Mouse (Mus musculus) CH12.LX (cell line): ENCODE results near the gene Ppara.

Source experiments
- ETS1 ChIP-seq: conservative IDR thresholded peaks from 2 replicates; pipeline ENCODE4 v1.6.1; 2012; ENCODE audit warnings: low read depth, mild to moderate bottlenecking, inconsistent platforms, low read length, improper control_type of control experiment, moderate library complexity
- MAX ChIP-seq: IDR thresholded peaks from 2 replicates; pipeline ENCODE4 v1.6.1; 2011; ENCODE audit warnings: low read length, improper control_type of control experiment
- POLR2A ChIP-seq: IDR thresholded peaks from 2 replicates; pipeline ENCODE4 v1.6.1; 2011; ENCODE audit warnings: low read depth, mild to moderate bottlenecking, improper control_type of control experiment, low read length
- POLR2AphosphoS2 ChIP-seq: IDR thresholded peaks from 2 replicates; pipeline ENCODE4 v1.6.1; 2011; ENCODE audit warnings: low read depth, low read length, improper control_type of control experiment
- ZMIZ1 ChIP-seq: IDR thresholded peaks from 2 replicates; pipeline ENCODE4 v1.6.1; 2012; ENCODE audit warnings: low read depth, mild to moderate bottlenecking, inconsistent platforms, low read length, improper control_type of control experiment

GRCm38 (mm10) chr15:85705013-85705528 is 29.7 kb upstream of the Ppara start:
- TF ChIP-seq POLR2AphosphoS2 (no peak), POLR2A (no peak), ZMIZ1 (no peak), ETS1 (no peak), MAX (no peak)
